Mouse (Mus musculus): ENCODE results near the gene Scarb2.

- no peak for TF ChIP-seq CTCF (conservative IDR thresholded peaks at IDR 0.05; ENCODE audit: low read length)
- TF ChIP-seq NANOG (IDR thresholded peaks at IDR 0.05; ENCODE audit: borderline replicate concordance, low read length): no peak
These were observed 33.8 kb downstream of the Scarb2 start for GRCm38 (mm10) chr5:92472863-92473262.

Data from E14TG2a.4 (cell line).